Mouse (Mus musculus) cerebellum, adult 2 months (tissue): ENCODE data around the gene Ltbp3.
A peak's percentile ranks its signal among the peaks of the same experiment; 100 is the strongest.

Experiments
- CTCF ChIP-seq: fragments of 200-500 bp; IDR thresholded peaks from 2 replicates; pipeline ENCODE4 v1.5.1; 2011; ENCODE audit warnings: low read depth, mild to moderate bottlenecking, control low read depth, low read length, moderate library complexity, borderline replicate concordance; ENCODE audit not compliant: insufficient read depth
- POLR2A ChIP-seq: fragments of 200-500 bp; IDR thresholded peaks from 2 replicates; pipeline ENCODE4 v1.6.1; 2011; ENCODE audit warnings: low read length, control low read depth, borderline replicate concordance; ENCODE audit not compliant: insufficient read depth

DNA sequence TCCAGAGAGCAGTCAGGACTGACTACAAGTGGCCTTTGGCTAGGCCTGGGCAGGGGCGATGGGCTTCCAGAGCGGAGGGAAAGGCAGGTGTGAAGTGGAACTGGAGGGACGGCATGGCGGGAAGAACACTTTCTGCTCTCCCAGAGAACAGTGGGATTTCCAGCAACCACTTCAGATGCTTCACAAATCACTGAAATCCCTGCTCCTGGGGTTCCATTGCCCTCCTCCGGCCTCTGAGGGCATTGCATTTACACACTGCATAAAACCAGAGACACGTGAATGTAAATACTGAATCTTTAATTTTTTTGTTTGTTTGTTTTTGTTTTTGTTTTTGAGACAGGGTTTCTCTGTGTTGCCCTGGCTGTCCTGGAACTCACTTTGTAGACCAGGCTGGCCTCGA is 39.5 kb downstream of the Ltbp3 start:
- TF ChIP-seq CTCF: peak; percentile 72
- no peak for TF ChIP-seq POLR2A
